Mouse (Mus musculus) lung, postnatal 4 days (tissue): ENCODE results near the gene Drosha.

ENCODE experiments used
- DNase-seq, 2 experiments: peaks; one replicate each; pipeline ENCODE4 v3.0.0; 2021

Gene Drosha

GRCm38 (mm10) chr15:12833385-12833784 is 8.8 kb downstream of the Drosha start:
- DNase-seq, result no peak

- DNase-seq, result no peak
Measured at GRCm38 (mm10) chr15:12834231-12834630, 9.6 kb downstream of the Drosha start.

- no peak for DNase-seq
Measured at GRCm38 (mm10) chr15:12840737-12841136, 16.1 kb downstream of the Drosha start.

GRCm38 (mm10) chr15:12842833-12843232 is 18.2 kb downstream of the Drosha start:
- no peak for DNase-seq

GRCm38 (mm10) chr15:12848196-12848975 is 23.8 kb downstream of the Drosha start:
- no peak for DNase-seq

- no peak for DNase-seq
Measured at GRCm38 (mm10) chr15:12849373-12849772, 24.8 kb downstream of the Drosha start.

GRCm38 (mm10) chr15:12853471-12853870 is 28.9 kb downstream of the Drosha start:
- DNase-seq, result no peak

GRCm38 (mm10) chr15:12856780-12857179 is 32.2 kb downstream of the Drosha start:
- no peak for DNase-seq

- no peak for DNase-seq
Measured at GRCm38 (mm10) chr15:12857840-12858516, 33.4 kb downstream of the Drosha start.

- DNase-seq, result no peak
Measured at GRCm38 (mm10) chr15:12858645-12859044, 34.0 kb downstream of the Drosha start.

GRCm38 (mm10) chr15:12862061-12862460 is 37.4 kb downstream of the Drosha start:
- DNase-seq, result no peak

- DNase-seq, result no peak
Measured at GRCm38 (mm10) chr15:12863669-12864068, 39.1 kb downstream of the Drosha start.

GRCm38 (mm10) chr15:12865595-12866314 is 41.1 kb downstream of the Drosha start:
- DNase-seq, result no peak

- no peak for DNase-seq
Measured at GRCm38 (mm10) chr15:12867269-12867668, 42.7 kb downstream of the Drosha start.

GRCm38 (mm10) chr15:12875442-12876176 is 51.0 kb downstream of the Drosha start:
- DNase-seq, result peak; percentile 33 to 36

- no peak for DNase-seq
Measured at GRCm38 (mm10) chr15:12876266-12876665, 51.7 kb downstream of the Drosha start.

GRCm38 (mm10) chr15:12876881-12877280 is 52.3 kb downstream of the Drosha start:
- no peak for DNase-seq

GRCm38 (mm10) chr15:12877934-12878333 is 53.3 kb downstream of the Drosha start:
- no peak for DNase-seq

GRCm38 (mm10) chr15:12878581-12878980 is 54.0 kb downstream of the Drosha start:
- DNase-seq, result no peak

- DNase-seq, result no peak
Measured at GRCm38 (mm10) chr15:12879937-12880336, 55.3 kb downstream of the Drosha start.

- DNase-seq, result no peak
Measured at GRCm38 (mm10) chr15:12884855-12885254, 60.2 kb downstream of the Drosha start.

- no peak for DNase-seq
Measured at GRCm38 (mm10) chr15:12885361-12885760, 60.7 kb downstream of the Drosha start.

- no peak for DNase-seq
Measured at GRCm38 (mm10) chr15:12887206-12887605, 62.6 kb downstream of the Drosha start.
